Mouse (Mus musculus): Measurements from ENCODE around the gene Tgm4.

DNA sequence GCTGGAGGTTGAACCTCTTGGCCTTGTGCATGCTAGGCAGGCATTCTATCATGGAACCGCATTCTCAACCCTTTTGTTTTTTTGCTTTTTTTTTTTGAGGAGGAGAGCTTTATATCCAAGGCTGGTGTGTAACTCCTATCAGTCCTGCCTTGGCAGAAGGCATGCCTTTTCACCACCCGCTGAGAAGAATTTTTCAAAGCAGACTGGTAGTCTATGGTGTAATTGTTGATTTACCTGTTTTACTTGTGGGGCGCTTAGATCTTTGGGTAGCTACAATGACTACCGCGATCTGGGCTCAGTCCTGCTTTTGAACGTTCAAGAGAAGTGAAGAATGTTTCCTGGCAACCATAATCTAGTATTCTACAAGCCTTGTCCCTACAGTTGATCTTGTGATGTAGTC is 79.4 kb downstream of the Tgm4 start:
- TF ChIP-seq POLR2A (IDR thresholded peaks at IDR 0.05; ENCODE audit: extremely low read depth, insufficient read depth, low read length) (no peak), CTCF (IDR thresholded peaks at IDR 0.05; ENCODE audit: low read depth, low read length) (no peak)

All from liver, adult 2 months (tissue).